8 mouse cellular contexts compared by ENCODE assay signal in genomic region chr17:21733529-21734031, GRCm38 (mm10). TPM values are rescaled to one million over a fixed set of nuclear protein-coding genes. Genes with fewer than 3 reads are reported as not detected.
DNase-seq lines count a peak whose midpoint lies in the region; ATAC-seq and TF ChIP-seq lines count a peak whose summit lies in the region.

No protein-coding gene starts in this region.

- H3K36me3 ChIP-seq in ES-Bruce4 (ENCODE audit: control insufficient read depth, insufficient read depth, low read length, poor library complexity, severe bottlenecking), result no peaks in the 10 kb centered on the region; the same call in 1 of the 2 replicates
- H3K36me3 ChIP-seq in forebrain, embryonic 12.5 days (replicated peaks), result peaks cover 4% of the 10 kb centered on the region; the same call in 1 of the 2 replicates
- peaks cover 4% of the 10 kb centered on the region; the same call in 1 of the 2 replicates for H3K36me3 ChIP-seq in heart, postnatal 0 days (replicated peaks; ENCODE audit: control insufficient read depth, insufficient read depth, low read length)
- no peaks in the 10 kb centered on the region for H3K36me3 ChIP-seq in liver, embryonic 16.5 days (ENCODE audit: control insufficient read depth, insufficient read depth)
- peaks cover 14% of the 10 kb centered on the region for H3K36me3 ChIP-seq in neural tube, embryonic 13.5 days
- H3K36me3 ChIP-seq in testis, adult 2 months (ENCODE audit: control insufficient read depth, insufficient read depth, low read length), result no peaks in the 10 kb centered on the region

- H3K4me3 ChIP-seq in ES-Bruce4 (ENCODE audit: low read depth, low read length), result peak overlapping the region; percentile 83
- H3K4me3 ChIP-seq in forebrain, embryonic 12.5 days (replicated peaks), result peak overlapping the region; percentile 67
- peak overlapping the region; percentile 90 for H3K4me3 ChIP-seq in heart, postnatal 0 days (ENCODE audit: low read depth, low read length)
- H3K4me3 ChIP-seq in liver, embryonic 16.5 days (ENCODE audit: low read depth, low read length), result peak overlapping the region; percentile 83
- H3K4me3 ChIP-seq in neural tube, embryonic 13.5 days, result peak overlapping the region; percentile 63
- H3K4me3 ChIP-seq in testis, adult 2 months (ENCODE audit: control insufficient read depth, low read depth, low read length), result peak overlapping the region; percentile 97

- TF ChIP-seq CTCF in ES-Bruce4 (IDR thresholded peaks at IDR 0.05; ENCODE audit: low read depth, low read length), result no peak
- TF ChIP-seq CTCF in heart, postnatal 0 days (IDR thresholded peaks at IDR 0.05; ENCODE audit: low read depth), result peak; percentile 40
- no peak for TF ChIP-seq CTCF in testis, adult 2 months (IDR thresholded peaks at IDR 0.05; ENCODE audit: control insufficient read depth, insufficient read depth, insufficient replicate concordance, low read depth, low read length)

- TF ChIP-seq POLR2A in ES-Bruce4 (IDR thresholded peaks at IDR 0.05; ENCODE audit: insufficient read depth, low read length), result peak; percentile 56
- peak; percentile 69 for TF ChIP-seq POLR2A in testis, adult 2 months (IDR thresholded peaks at IDR 0.05; ENCODE audit: control insufficient read depth, low read depth, low read length)

- peak; percentile 97 for ATAC-seq in forebrain, embryonic 12.5 days (ENCODE audit: low FRiP score)
- peak; percentile 95 for ATAC-seq in heart, postnatal 0 days (ENCODE audit: insufficient read depth, low read depth)
- peak; percentile 97 for ATAC-seq in liver, embryonic 16.5 days (ENCODE audit: low read depth)
- peak; percentile 98 for ATAC-seq in neural tube, embryonic 13.5 days (ENCODE audit: low read depth)

- H3K27ac ChIP-seq in ES-Bruce4 (ENCODE audit: insufficient read depth, low read length), result peak overlapping the region; percentile 72
- H3K27ac ChIP-seq in forebrain, embryonic 12.5 days, result peak overlapping the region; percentile 83
- H3K27ac ChIP-seq in heart, postnatal 0 days (ENCODE audit: low read depth), result peak overlapping the region; percentile 85
- H3K27ac ChIP-seq in liver, embryonic 16.5 days (ENCODE audit: low read length), result peak overlapping the region; percentile 82
- peak overlapping the region; percentile 83 for H3K27ac ChIP-seq in neural tube, embryonic 13.5 days (replicated peaks)
- peak overlapping the region; percentile 80 for H3K27ac ChIP-seq in testis, adult 2 months (ENCODE audit: control insufficient read depth, insufficient read depth, low read depth, low read length)

- no peak for TF ChIP-seq EP300 in ES-Bruce4 (IDR thresholded peaks at IDR 0.05; ENCODE audit: insufficient read depth, low read depth, low read length)
- TF ChIP-seq EP300 in heart, postnatal 0 days (IDR thresholded peaks at IDR 0.05; ENCODE audit: low read depth), result no peak

- peak; percentile 74 for DNase-seq in c-Kit-positive CD71-positive TER-119-positive erythroid progenitor cells, embryonic 14.5 days (ENCODE audit: low spot score)
- peak; percentile 80 for DNase-seq in heart, postnatal 0 days (ENCODE audit: low spot score)
- DNase-seq in kidney, postnatal 4 days, result peak; percentile 78 to 87

- H3K4me2 ChIP-seq in forebrain, embryonic 12.5 days, result peak overlapping the region; percentile 54
- H3K4me2 ChIP-seq in heart, postnatal 0 days (ENCODE audit: low read depth, low read length), result peak overlapping the region; percentile 60
- peak overlapping the region; percentile 86 for H3K4me2 ChIP-seq in liver, embryonic 16.5 days (ENCODE audit: low read depth, low read length)
- H3K4me2 ChIP-seq in neural tube, embryonic 13.5 days, result peak overlapping the region; percentile 57

- WGBS in forebrain, embryonic 12.5 days, result under 1% methylated on average over 27 of the region's 27 CpGs
- WGBS in heart, postnatal 0 days, result under 1% methylated on average over 27 of the region's 27 CpGs
- WGBS in liver, embryonic 16.5 days (ENCODE audit: insufficient replicate concordance), result 0% methylated on average over 27 of the region's 27 CpGs
- 0% methylated on average over 27 of the region's 27 CpGs for WGBS in neural tube, embryonic 13.5 days

- no peaks in the 10 kb centered on the region for H3K27me3 ChIP-seq in ES-Bruce4 (ENCODE audit: control insufficient read depth, insufficient read depth, low read length, poor library complexity, severe bottlenecking)
- no peaks in the 10 kb centered on the region for H3K27me3 ChIP-seq in forebrain, embryonic 12.5 days
- H3K27me3 ChIP-seq in heart, postnatal 0 days (ENCODE audit: control insufficient read depth, insufficient read depth, low read length), result no peaks in the 10 kb centered on the region
- H3K27me3 ChIP-seq in liver, embryonic 16.5 days (ENCODE audit: control insufficient read depth, insufficient read depth, low read depth, low read length), result no peaks in the 10 kb centered on the region
- no peaks in the 10 kb centered on the region for H3K27me3 ChIP-seq in neural tube, embryonic 13.5 days
- H3K27me3 ChIP-seq in testis, adult 2 months (ENCODE audit: control insufficient read depth, insufficient read depth, low read length), result no peaks in the 10 kb centered on the region

- no peaks in the 10 kb centered on the region for H3K4me1 ChIP-seq in ES-Bruce4 (ENCODE audit: control insufficient read depth, insufficient read depth, low read length)
- peaks cover 10% of the 10 kb centered on the region for H3K4me1 ChIP-seq in forebrain, embryonic 12.5 days
- 0 out of 2 replicates have a peak, but pooled peaks cover 6% of the 10 kb centered on the region for H3K4me1 ChIP-seq in heart, postnatal 0 days (ENCODE audit: control insufficient read depth, insufficient read depth)
- H3K4me1 ChIP-seq in liver, embryonic 16.5 days (ENCODE audit: control insufficient read depth, low read depth, low read length), result peaks cover 4% of the 10 kb centered on the region
- H3K4me1 ChIP-seq in neural tube, embryonic 13.5 days (replicated peaks), result peaks cover 14% of the 10 kb centered on the region
- no peaks in the 10 kb centered on the region for H3K4me1 ChIP-seq in testis, adult 2 months (ENCODE audit: control insufficient read depth, insufficient read depth, low read length)

- H3K9ac ChIP-seq in ES-Bruce4 (ENCODE audit: low read depth, poor library complexity, severe bottlenecking), result peak overlapping the region; percentile 67
- peak overlapping the region; percentile 69 for H3K9ac ChIP-seq in forebrain, embryonic 12.5 days
- peak overlapping the region; percentile 90 for H3K9ac ChIP-seq in heart, postnatal 0 days (replicated peaks; ENCODE audit: low read depth, low read length)
- H3K9ac ChIP-seq in liver, embryonic 16.5 days (ENCODE audit: low read depth, low read length), result peak overlapping the region; percentile 81
- H3K9ac ChIP-seq in neural tube, embryonic 13.5 days, result peak overlapping the region; percentile 82

- no peaks in the 10 kb centered on the region for H3K9me3 ChIP-seq in ES-Bruce4 (replicated peaks; ENCODE audit: control insufficient read depth, insufficient read depth, low read length, poor library complexity, severe bottlenecking)
- H3K9me3 ChIP-seq in forebrain, embryonic 12.5 days, result no peaks in the 10 kb centered on the region
- no peaks in the 10 kb centered on the region for H3K9me3 ChIP-seq in heart, postnatal 0 days (replicated peaks; ENCODE audit: control insufficient read depth, low read length)
- H3K9me3 ChIP-seq in liver, embryonic 16.5 days (replicated peaks; ENCODE audit: control insufficient read depth, low read length), result no peaks in the 10 kb centered on the region
- H3K9me3 ChIP-seq in neural tube, embryonic 13.5 days, result no peaks in the 10 kb centered on the region

RNA-seq across cellular contexts. Expression of gene Zfp229, which starts 3.0 kb away (rescaled TPM):
- polyA plus RNA-seq in ES-Bruce4 (2011; ENCODE audit: insufficient read depth, insufficient read length, low read depth, missing spikeins), result 12.1 and 24.0 TPM in 2 replicates
- polyA plus RNA-seq in forebrain, embryonic 12.5 days (2016; fragmentation: Nextera tagmentation; extraction: Ambion mirVana), result 10.5 and 10.8 TPM in 2 replicates
- total RNA-seq in heart, postnatal 0 days (2014; rRNA removed; ENCODE audit: low replicate concordance), result 0.93 and 5.3 TPM in 2 replicates
- polyA plus RNA-seq in heart, postnatal 0 days (2015; fragmentation: Nextera tagmentation; extraction: Ambion mirVana), result 5.8 and 6.0 TPM in 2 replicates
- polyA plus RNA-seq in liver, embryonic 16.5 days (2015; fragmentation: Nextera tagmentation; extraction: Ambion mirVana), result 1.7 and 1.8 TPM in 2 replicates
- 10.8 and 12.2 TPM in 2 replicates for polyA plus RNA-seq in neural tube, embryonic 13.5 days (2015; fragmentation: Nextera tagmentation; extraction: Ambion mirVana)
- 1.0 and 1.5 TPM in 2 replicates for polyA plus RNA-seq in testis, adult 2 months (2012; rRNA removed)

RNA-seq across cellular contexts. Expression of gene Zfp760, which starts 26.0 kb away (rescaled TPM):
- 13.5 and 14.4 TPM in 2 replicates for polyA plus RNA-seq in ES-Bruce4 (2011; ENCODE audit: insufficient read depth, insufficient read length, low read depth, missing spikeins)
- 25.1 and 25.9 TPM in 2 replicates for polyA plus RNA-seq in forebrain, embryonic 12.5 days (2016; fragmentation: Nextera tagmentation; extraction: Ambion mirVana)
- total RNA-seq in heart, postnatal 0 days (2014; rRNA removed; ENCODE audit: low replicate concordance), result 1.6 and 3.3 TPM in 2 replicates
- 2.8 and 3.0 TPM in 2 replicates for polyA plus RNA-seq in heart, postnatal 0 days (2015; fragmentation: Nextera tagmentation; extraction: Ambion mirVana)
- 3.4 and 3.7 TPM in 2 replicates for polyA plus RNA-seq in liver, embryonic 16.5 days (2015; fragmentation: Nextera tagmentation; extraction: Ambion mirVana)
- polyA plus RNA-seq in neural tube, embryonic 13.5 days (2015; fragmentation: Nextera tagmentation; extraction: Ambion mirVana), result 12.1 and 13.4 TPM in 2 replicates
- polyA plus RNA-seq in testis, adult 2 months (2012; rRNA removed), result 0.30 and 0.36 TPM in 2 replicates

RNA-seq across cellular contexts. Expression of gene Gm10226, which starts 41.9 kb away (rescaled TPM):
- polyA plus RNA-seq in ES-Bruce4 (2011; ENCODE audit: insufficient read depth, insufficient read length, low read depth, missing spikeins), result 6.1 and 15.7 TPM in 2 replicates
- polyA plus RNA-seq in forebrain, embryonic 12.5 days (2016; fragmentation: Nextera tagmentation; extraction: Ambion mirVana), result 9.3 and 10.5 TPM in 2 replicates
- not detected in 2 replicates for total RNA-seq in heart, postnatal 0 days (2014; rRNA removed; ENCODE audit: low replicate concordance)
- polyA plus RNA-seq in heart, postnatal 0 days (2015; fragmentation: Nextera tagmentation; extraction: Ambion mirVana), result 2.1 and 2.8 TPM in 2 replicates
- 2.6 and 4.6 TPM in 2 replicates for polyA plus RNA-seq in liver, embryonic 16.5 days (2015; fragmentation: Nextera tagmentation; extraction: Ambion mirVana)
- polyA plus RNA-seq in neural tube, embryonic 13.5 days (2015; fragmentation: Nextera tagmentation; extraction: Ambion mirVana), result 16.9 and 19.2 TPM in 2 replicates
- polyA plus RNA-seq in testis, adult 2 months (2012; rRNA removed), result not detected in 2 replicates

Comparison
In these comparisons a context has a peak if more than half of its experiments do, and no peak if none do; other contexts are left out.
1. Peak in every context shown above with its lines: DNase-seq, ATAC-seq, H3K4me3 ChIP-seq and H3K27ac ChIP-seq.